Mouse (Mus musculus) ovary, postnatal 36 days (tissue): Measurements from ENCODE around the gene Cenpi.
"Not testable (repeated sequence)": the region's sequence is repeated elsewhere in the genome, so short reads cannot be mapped to it uniquely, and the experiment has no call there.

ENCODE experiments used
- DNase-seq: peaks from one replicate; pipeline ENCODE4 v3.0.0; 2022; ENCODE audit warnings: low spot score, mixed read lengths

The Cenpi gene

DNA sequence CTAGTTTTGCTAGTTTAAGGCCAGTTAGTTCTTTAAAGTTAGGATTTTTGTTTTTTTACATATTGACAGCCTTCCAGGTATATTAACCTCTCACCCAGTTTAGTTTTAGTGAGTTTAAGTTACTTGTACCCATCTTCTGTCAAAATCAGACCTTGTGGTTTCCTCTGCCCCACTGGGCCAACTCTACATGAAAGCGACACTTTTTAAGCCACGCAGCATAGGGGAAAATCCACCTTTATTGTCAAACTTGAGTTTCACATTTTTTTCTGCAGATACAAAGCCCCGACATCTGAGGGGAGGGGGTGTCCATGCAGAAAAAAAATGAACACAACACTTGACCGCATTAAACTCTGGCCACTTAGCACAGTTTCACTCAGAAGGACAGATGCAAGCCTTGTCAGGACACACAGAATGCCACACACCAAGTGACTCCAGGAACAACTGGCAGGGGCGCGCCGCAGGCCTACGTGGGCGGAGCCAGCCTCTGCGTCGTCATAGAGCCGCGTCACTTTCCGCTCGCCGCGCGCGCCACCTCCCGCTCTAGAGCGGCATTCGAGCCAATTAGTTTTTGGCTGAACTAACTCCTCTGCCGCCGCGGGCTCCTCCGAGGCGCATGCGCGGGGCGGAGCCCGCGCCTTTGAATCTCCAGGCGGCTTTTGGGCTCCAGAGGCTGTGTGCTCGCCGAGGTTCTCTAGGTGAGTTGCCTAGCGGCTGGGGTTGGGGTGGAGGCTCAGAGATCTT is at the start of gene Cenpi:
Gene Cenpi (plus strand): TSS at position 551 of the 741 bp plus-strand sequence.
- DNase-seq = peak; percentile 86

DNA sequence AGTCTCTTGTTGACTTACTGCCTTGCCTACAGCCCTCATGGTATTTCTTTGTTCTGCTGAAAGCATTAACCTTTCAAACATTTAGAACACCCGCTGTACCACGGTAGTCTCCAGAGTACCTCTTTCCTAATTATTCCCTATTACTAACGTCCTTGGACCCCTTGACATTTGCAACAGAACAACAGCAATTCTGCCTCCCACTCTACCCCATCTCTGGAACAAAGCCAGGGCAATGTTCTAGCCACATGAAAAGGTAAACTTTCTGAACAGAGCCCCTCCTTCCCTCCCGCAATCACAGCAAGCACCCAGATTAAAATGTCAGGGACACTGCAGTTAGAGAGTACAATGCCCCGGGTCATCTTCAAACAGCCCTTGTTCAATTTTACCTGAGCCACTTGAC is 46.7 kb upstream of the Cenpi start:
- DNase-seq = no peak

DNA sequence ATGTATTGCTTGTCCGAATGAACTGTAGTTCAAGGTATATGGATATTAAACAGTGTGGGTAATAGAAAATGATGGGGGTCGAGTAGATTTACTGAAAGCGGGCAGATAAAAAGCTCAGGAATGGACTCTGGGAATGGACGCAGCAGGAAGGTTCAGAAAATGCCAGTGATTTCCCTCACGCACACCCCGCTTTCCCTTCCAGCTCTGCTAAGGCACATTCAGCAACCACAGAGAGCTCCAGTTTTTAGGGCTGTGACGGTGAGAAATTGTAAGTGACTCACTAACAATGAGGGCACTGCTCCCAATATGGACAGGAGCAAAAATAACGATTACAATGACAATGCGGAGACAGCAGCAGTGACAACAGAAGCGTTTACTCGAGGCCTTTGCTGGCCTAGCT is 45.8 kb upstream of the Cenpi start:
- DNase-seq = no peak

DNA sequence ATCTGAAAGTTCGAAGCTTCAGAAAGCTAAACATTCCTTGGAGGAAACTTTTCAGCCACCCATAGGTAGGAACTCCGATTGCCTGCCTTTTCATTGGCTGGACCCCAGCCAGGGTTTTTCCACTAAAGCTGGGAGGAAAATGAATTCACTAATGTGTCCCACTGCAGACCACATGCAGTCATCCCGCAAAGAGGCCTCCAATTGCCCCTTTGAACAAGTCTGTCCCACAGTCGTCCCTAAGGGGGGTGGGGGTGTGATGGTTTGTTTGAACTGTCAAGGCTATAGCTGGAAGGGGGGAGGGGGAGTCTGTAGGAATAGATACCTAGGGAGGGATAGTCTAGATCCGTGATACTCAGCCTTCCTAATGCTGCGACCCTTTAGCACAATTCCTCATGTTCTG is 32.2 kb upstream of the Cenpi start:
- peak; percentile 28 for DNase-seq

DNA sequence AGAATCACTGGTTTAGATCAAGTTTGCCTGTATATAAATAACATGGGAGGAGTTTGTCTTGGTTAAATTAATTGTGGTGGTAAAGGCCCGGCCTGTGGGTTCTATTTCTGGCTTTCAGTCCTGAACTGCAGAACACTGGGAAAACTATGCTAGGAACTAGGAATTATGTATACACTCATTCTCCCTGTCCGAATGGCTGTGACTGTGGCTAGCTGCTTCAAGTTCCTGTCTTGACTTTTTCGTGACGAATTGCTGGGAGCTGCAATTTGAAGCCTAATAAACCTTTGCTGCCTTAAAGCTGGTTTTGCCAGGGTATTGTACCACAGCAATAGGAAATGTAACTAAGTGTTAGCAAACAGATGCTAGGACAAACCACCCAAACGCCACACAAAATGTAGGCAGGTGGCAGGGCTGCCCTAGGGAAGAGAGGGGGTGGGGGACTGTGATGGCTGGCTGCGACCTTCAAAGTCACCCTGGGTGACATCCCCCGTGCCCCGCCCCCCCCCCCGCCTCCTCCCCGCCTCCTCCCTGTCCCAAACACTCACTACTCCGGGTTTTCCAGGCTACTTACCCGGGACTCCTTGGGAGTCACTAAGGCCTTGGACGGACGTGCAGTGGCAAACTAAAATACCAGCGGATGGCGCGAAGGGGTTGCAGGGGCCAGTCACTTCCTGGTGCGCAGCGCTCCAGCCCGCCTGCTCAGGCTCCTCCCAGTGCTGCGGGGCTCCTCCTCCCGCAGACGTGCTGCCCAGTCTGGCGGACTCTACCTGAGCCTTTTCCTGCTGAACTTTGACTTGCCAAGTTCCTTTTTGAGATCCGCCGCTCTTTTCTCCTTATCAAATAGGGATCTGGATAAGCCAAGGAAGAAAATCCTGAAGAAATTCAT is 31.4 kb upstream of the Cenpi start, which contains the start of gene Trmt2b:
Gene Trmt2b (minus strand): TSS at position 710 of the 886 bp plus-strand sequence.
- DNase-seq = peak; percentile 73

DNA sequence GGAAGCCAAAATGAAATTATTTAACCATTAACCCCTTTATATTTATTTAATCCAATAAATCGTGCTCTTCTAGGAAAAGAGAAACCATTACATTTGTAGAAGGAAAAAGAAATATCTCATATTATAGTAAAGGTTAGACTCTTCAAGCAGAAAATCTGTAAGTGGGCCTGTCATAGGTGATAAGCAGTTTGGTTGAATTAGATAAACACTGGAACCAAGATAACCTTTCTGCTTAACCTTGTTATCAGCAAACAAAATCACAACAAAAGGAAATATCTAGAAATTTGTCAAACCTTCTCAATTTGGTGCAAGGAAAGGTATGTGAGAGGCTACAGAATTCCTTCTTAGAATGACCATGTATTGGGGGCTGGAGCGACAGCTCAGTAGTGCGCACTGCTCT is 27.4 kb upstream of the Cenpi start:
- DNase-seq = no peak

DNA sequence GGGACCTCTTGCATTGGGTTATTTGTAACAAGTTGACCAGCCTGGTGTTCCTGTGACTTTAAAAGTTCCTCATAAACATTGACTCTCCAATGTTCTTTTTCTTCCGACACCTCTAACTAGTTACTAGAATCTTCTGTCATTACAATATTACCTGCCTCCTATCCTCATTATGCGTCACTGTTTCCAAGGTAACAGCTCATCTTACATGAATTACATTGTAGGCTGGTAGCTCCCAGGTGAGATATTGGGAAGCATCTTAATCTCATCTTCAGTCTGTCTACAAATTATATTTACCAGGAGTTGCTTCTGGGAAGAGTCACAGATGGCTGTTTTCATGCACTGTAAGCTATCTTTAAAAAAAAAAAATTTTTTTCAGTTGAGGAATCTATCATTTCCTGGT is 22.8 kb upstream of the Cenpi start:
- no peak for DNase-seq

DNA sequence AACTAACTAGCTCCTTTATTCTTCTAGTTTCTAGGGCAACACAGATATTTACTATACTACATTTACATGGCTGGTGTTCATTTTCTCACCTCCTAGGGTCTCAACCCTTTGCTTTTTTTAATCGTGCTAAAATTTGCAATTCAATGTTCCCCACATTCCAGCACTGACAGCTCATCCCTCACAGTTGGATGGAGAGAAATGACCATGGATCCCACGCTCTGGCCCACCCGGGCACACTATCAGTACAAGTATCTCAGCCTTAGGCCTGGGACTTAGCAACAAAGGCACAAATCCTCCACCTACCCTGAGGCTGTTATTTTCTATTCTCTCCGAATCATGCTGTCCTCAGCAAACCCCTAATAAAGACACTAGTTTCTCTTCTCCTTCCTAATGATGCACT is 22.1 kb upstream of the Cenpi start:
- DNase-seq = no peak

DNA sequence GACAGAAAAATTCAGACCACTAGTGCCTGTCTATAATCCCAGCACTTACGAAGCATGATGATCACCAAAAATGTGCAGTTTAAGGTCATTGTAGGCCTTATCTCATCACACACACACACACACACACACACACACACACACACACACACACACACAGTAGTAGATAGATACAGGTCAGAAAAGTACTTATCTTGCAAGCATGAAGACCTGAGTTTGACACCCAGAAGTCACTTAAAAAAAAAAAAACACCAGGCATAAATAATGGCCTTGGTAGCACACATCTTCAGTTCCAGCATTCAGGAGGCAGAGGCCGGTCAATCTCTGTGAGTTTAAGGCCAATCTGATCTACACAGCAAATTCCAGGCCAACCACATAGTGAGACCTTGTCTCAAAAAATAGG is 20.6 kb upstream of the Cenpi start:
- DNase-seq = no peak

DNA sequence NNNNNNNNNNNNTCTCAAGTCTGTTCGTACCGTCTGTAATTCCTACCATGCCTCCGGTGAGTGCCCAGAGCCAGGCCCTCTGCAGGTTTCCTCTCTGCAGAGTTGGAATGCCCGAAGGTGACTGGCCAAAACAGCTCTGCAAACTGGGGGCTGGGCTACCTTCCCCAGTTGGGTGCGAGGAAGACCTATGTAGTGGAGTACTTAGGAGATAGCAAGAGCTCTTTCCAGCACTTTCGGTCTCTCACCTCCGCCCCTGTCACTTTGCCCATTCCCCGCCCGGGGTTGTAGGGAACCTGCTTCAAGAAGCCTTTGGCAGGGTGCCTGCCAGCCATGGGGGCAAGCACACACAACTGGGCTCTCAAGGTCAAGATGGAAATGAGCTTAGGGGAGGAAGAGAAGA is 11.6 kb upstream of the Cenpi start:
- peak; percentile 45 for DNase-seq

DNA sequence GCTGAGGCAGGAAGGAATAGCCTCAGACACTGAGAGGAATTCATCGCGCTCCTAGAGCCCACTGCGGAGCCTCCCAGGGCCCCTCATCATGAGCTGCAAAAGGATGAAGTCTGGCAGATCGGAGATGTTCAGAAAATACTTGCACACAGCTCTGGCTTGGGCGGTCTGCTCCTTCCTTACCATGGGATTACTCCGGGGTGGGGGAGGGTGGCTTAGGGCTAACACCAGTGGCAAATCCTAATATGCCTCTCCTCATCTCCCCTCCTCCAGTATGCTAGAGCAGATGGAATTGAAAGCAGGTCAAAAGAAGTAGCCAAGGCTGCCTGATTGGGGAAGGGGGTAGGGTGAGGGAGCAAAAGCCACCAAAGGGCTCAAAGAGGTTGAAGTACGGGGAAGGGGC is 11.1 kb upstream of the Cenpi start:
- no peak for DNase-seq

DNA sequence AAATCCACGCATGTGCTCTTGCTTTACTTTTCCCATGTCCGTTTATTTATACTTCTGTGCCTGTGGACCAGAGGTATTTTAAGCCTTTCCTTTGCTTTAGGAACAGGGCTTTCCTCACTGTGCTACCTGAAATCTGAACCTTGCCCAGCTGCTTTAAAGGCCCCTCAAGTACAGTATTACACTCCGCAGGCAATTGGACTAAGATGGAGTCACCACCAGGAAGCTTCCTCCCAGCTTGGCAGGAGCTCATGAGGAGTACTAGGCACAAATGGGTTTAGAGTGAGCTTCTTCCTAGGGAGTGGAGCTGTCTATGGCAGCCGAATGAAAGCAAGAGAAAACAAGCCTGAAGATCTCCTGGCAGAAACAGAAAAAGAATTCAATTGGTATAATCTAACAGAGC is 10.7 kb upstream of the Cenpi start:
- no peak for DNase-seq

DNA sequence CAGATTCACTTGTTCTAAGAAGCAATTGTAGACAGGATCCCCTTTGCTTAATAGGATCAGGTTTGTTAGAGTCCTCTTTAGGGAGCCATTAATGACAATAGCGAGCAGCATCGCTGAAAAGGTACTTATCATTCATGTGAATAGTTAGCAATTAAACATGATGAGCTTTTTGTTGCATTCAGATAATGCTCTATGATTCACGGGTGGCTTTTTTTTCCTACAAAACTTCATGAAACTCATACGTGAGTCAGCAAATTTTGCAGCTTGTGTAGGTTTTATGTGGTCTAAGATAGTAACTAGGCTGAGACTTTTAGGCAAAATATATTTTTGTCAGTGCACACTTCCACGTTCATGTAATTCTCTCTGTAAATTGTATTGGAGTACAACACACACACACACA is 7.7 kb upstream of the Cenpi start:
- DNase-seq = no peak

DNA sequence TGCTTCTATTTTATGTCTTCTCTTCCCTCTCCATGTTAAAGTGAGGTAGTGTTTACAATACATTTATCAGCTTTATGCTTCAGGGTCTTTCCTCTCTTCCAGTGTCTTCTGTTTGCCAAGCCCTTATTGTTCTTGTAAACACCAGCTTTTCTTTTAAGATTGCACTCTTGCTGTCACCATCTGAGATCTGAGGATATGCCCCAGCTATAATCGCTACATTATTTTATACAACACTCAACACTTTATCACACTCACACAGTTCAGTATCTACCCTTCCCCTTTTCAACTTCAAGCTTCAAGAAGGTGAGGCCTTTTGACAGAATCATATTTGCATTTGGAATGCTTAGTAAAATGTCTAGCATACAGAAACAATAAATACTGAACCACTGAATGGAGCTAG is 4.6 kb upstream of the Cenpi start:
- DNase-seq = no peak

DNA sequence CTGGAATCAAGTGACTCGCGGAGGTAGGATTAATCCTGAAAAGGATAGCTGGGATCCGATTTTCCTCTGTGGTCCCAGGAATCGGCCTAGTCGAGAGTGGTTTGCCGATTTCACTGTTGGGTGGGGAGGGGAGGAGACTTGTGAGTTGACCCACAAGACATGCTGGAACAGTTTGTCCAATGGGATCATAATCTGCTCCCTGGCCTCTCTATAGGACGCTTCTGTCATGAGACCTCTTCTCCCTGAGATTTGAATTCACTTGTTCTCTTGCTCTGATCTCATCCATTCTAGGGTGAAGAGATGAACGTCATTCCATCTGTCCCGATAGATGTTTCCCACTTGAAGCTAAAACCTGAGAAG is 371 bp downstream of the Cenpi start:
- DNase-seq = no peak

DNA sequence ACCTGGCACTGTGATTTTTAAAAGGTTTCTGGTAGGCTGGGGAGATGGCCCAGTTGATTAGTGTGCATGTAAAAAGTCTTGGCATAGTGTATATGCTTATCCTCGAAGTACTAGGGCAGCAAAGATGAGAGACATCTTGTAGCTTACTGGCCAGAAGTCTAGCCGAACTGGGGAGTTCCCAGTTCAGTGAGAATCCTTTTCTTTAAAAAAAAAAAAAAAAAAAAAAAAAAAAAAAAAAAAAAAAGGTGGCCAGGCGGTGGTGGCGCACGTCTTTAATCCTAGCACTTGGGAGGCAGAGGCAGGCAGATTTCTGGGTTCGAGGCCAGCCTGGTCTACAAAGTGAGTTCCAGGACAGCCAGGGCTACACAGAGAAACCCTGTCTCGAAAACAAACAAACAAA is 3.3 kb downstream of the Cenpi start:
- not testable (repeated sequence) for DNase-seq

DNA sequence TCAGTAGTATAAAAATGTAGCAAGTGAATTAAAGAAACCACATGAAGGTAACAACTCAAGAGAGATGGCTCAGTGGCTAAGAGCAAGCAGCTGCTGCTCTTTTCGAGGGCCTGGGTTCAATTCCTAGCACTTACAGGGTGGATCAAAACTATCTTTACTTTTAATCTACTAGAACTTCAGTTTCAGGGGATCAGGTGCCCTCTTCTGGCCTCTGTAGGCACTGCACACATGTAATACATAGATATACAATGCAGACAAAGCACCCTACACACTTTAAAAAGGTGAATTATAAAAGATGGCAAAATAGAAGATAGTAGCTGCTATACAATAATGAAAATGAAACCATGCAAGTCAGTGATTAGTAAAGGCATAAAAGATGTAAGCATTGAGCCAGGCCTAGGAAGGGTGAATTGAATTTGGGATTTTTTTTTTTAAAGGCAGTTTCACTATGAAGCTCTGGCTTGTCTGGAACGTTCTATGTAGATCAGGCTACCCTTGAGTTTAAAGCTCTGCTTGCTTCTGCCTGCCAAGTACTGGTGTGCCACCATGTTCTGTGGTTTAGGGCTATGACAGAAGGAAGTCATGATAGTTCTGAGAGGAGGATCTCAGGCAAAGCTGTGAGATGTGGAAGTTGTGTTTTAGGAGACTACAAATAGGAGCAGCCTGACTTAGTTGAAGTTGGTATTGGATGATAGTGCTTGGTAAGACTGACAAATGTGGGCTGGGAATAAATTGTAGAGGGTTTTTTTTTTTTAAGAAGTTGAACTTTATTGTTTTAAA is 11.5 kb downstream of the Cenpi start:
- DNase-seq = no peak

DNA sequence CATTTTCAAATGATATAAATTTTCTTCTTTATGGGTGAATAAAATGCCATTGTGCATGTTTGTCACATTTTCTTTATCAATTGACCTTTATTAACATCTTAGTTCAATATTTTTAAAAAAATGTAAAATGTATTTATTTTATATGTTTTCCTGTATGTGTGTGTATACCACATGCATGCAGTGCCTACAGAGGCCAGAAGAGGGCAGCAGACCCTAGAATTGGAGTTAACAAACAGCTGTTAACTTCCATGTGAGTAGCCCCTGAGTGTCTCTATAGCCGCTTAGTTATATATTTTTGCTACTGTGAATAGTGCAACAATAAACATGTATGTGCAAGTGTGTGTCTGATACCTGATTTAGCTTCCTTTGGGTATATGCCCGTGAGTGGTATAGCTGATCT is 25.4 kb downstream of the Cenpi start:
- DNase-seq = no peak

DNA sequence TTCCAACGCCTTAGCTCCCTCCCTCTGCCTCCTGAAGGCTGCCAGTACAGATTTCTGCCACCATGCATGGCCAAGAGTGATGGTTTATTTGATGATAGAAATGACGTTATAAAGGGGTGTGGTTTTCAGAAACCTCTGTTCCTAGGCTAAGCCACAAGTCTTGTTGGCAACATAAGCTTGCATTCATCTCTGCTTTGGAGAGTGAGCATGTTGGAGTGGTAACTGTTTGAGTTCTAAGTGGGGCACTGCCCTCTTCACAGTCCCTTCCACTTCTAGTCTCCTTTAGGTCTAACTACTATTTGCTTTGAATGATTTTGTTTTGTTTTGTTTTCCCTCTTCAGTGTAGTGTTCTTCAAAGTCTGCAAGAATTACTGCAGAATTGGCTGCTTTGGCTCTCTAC is 34.9 kb downstream of the Cenpi start:
- DNase-seq = no peak

DNA sequence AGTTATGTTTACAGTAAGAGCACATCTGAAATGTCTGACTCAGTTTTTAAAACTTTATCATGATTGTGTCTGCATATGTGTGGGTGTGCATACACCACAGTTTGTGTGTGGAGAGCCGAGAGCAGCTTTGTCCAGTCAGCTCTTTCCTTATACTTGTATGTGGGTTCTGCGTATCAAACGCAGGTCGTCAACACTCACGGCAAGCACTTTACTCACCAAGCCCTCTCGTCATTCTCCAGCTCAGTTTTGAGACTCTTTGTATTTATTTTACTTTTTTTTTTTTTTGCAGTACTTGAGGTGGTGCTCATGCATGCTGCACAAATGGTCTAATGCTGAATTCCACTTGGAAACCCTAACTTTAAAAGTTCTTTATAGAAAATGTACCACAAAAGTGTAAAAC is 42.3 kb downstream of the Cenpi start:
- DNase-seq = no peak

DNA sequence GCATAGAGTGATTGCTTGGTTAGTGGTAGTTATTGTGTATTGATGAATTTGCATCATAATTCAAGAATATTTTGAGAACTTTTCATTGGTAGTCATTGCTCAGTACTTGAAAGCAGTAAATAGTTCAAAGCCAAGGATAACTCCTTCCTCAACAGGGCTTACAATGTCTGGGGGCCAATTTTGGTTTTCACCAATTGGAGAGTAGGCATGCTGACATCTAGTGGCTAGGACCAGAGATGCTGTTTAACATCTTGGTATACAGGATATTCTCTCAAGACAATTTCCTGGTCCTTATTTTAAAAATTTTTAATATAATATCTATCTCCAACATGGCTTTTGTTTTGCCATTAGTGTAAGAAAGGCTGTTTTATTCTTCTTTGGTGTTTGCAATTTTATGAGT is 46.0 kb downstream of the Cenpi start:
- no peak for DNase-seq

DNA sequence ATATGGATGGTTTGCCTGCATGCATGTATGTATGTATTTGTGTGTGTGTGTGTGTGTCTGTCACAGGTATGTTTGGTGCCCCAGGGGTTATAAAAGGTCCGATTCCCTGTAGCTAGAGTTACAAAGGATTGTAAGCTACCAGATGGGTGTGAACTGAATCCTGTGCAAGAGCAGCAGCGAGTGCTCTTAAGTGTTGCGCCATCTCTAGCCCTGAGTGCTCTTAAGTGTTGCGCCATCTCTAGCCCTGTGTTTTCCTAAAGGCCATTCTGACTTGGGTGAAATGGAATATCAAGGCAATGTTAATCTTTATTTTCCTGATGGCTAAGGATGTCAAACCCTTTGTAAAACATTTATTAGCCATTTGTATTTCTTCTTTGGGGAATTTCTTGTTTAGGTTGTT is 51.5 kb downstream of the Cenpi start:
- DNase-seq = no peak

DNA sequence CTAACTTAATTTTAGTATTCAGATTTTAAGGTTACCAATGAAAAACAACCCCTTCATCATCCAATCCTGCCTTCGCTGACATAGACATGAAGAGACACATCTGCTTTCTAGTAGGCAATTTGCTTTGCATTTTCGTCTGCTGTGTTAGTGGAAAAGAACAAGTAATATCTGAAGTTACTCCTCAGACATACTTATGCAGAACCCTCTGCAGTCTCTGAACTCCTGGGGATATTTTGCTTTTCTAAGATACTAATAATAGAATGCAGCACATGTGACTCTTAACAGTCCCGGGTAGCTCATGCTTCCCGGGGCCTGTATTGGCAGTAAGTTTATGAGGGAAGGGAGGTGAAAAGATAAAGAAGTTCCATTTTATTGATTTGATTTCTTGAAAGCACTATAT is 54.3 kb downstream of the Cenpi start:
- no peak for DNase-seq
